Mouse (Mus musculus) fibroblast of lung, adult 2 months (primary cell): ENCODE measurements around the gene Lekr1.

Experiments used
- DNase-seq: peaks from one replicate; pipeline ENCODE4 v3.0.0-alpha.2; 2011; ENCODE audit warnings: low read depth

Lekr1 gene

GRCm38 (mm10) chr3:65656902-65657660 is 8.9 kb upstream of the Lekr1 start:
- no peak for DNase-seq

DNA sequence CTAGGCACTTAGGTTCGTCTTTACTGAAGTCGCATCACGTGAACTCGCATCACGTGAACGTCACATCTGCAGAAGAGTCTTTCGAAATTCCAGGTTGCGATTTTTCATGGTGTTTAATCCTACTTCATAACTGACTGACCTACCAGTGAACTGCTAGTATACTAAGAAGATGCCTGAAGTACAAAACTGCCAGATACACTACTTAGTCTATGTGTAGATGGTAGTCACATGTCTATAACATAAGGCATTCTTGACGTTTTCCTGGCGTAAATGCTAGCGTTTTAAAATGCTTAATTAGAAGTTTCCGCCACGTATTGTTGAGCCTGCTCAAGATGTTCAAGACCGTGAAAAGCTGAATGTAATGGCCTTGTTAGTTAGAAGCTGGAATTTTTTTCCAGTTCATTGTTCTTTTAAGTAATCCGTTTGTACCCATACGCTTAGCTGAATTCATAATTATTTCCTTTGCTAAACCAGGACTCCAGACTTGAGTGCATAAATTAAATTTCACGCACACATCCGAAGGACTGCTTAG is 7.9 kb upstream of the Lekr1 start:
- no peak for DNase-seq

DNA sequence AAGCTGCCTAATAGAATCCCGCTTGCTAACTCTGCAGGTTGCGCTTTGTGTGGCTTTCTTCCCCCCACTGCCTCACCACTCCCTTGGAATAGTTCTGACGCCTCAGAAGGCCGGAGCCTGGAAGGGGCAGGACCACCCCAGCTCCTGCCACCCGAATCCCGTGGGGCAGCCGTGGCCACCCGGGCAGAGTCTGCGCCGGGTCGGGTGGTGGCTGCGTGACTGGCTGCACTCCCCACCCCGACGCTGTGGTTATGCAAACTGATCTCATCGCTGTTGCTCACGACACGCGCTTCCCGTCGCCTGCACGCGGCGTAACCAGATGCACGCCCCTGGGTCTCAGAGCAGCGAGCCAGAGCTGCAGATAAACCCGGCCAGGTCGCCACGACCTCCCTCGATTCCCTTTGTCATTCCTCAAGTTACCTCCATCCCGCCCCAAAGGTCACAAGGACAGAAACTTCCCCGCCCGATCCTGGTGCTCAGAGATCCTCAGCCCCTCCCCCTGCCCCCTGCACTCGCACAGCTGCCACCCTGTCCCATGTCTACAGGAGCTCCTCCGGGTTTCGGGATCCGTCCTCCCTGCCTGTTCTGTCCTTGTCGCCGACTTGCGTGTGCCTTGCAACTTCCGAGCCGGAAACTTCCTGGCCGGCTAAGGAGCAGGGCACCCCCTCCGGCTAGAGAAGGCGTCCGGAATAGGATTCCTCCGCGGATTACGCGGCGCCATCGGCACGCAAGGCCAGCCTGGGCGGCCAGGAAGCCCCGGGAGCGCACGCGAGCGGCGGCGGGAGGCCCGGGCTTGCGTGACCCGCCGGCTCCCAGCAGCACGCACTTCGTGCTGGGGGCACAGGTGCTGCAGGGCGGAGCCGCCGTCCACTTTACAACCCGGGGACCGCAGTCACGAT is 7.1 kb upstream of the Lekr1 start:
- DNase-seq = no peak

- DNase-seq = no peak
These were observed 6.5 kb upstream of the Lekr1 start for GRCm38 (mm10) chr3:65659620-65659932.

DNA sequence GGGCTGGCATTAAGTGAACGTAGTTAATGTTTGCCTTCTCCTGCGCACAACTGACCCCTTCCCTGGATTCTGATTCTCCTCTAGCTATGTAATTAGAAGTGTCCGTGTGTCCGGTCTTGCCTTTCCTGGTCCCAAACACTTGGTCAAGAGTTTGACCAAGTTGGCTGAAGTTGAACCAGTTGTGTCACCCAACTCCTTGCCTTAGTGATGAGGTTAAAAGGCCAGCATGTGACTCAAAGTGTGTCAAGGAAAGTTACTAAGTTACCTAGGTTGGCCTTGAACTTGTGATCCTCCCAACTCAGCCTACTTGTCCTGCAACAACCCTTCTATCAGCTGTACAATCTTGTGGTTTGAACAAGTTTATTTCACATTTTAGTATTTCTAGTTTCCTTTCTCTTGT is 5.7 kb upstream of the Lekr1 start:
- no peak for DNase-seq

GRCm38 (mm10) chr3:65661731-65662130 is 4.3 kb upstream of the Lekr1 start:
- no peak for DNase-seq

- DNase-seq = peak; percentile 91
These were observed 2.9 kb upstream of the Lekr1 start for GRCm38 (mm10) chr3:65663176-65663575.

DNA sequence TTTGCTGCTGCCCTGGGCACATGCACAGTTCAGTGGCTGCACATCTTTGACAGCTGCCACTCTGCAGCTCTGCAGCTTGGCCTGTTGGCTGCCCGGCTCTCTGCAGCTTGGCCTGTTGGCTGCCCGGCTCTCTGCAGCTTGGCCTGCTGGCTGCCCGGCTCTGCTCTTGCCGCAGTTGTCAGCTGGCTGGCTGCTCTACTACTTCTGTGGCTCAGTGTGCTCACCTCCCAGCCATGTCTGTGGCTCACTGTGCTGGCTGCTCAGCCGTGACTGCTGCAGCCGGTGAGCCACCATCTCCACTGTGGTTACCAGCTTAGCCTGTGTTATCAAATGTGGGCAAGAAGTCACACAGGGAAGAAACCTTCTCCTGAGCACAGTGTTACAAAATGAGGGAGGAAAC is 4.2 kb downstream of the Lekr1 start:
- DNase-seq = peak; percentile 47

- no peak for DNase-seq
These were observed 7.7 kb downstream of the Lekr1 start for GRCm38 (mm10) chr3:65673725-65674124.

DNA sequence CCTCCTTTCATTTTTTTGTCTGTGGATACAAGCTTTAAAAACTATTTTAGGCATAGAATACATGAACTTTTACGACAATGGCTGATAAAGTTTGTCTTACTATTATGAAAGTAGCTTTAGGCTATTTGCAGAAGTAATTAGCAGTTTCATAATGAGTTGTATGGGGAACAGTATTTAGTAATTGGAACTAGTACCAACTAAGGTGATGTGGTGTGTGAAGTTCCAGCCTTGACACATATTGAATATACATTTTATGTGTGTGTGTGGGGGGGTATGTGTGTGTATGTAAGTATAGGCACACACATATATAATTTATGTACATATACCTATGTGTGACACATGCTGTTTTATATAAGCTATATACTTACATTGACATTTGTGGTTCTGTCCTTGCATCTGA is 14.6 kb downstream of the Lekr1 start:
- DNase-seq = no peak

DNA sequence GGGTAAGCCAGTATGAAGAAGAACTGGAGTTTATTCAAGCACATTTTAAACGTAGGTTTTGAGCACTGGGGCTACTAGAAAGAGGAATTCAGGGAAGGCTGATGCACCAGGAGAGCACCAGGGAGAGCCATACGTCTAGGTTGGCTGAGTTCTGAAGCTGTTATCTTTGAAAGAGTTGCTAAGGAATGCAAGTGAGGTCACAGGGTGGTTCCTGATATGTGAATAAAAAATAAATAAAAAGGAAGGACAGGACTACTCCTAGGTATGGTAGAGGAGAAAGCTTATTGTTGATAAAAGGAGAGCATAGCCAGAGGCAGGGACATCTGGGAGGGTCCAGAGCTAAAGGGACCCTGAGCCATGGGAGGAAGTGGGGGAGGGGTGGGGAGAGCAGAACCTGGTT is 23.7 kb downstream of the Lekr1 start:
- no peak for DNase-seq

- DNase-seq = no peak
These were observed 24.8 kb downstream of the Lekr1 start for GRCm38 (mm10) chr3:65690850-65691249.

- DNase-seq = no peak
These were observed 33.7 kb downstream of the Lekr1 start for GRCm38 (mm10) chr3:65699704-65700103.

DNA sequence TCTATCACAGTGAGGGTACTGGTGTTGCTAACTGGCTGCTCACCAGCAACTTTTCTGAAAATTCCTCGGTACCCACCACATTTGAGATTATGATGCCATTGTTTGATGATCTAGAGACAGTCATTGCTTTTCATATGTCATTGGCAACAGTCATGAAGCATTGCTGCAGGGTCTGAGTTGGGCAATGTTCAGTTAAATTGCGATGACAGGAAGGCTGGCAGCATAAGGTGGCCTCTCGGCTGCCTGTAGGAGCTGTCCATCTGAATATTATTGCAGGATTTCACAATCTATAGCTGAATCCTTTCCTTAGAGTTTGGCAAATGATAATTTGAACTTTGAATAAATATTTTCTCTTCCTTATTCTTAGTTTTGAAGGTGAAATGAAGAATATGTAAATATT is 48.3 kb downstream of the Lekr1 start:
- no peak for DNase-seq

GRCm38 (mm10) chr3:65717406-65717805 is 51.4 kb downstream of the Lekr1 start:
- no peak for DNase-seq

DNA sequence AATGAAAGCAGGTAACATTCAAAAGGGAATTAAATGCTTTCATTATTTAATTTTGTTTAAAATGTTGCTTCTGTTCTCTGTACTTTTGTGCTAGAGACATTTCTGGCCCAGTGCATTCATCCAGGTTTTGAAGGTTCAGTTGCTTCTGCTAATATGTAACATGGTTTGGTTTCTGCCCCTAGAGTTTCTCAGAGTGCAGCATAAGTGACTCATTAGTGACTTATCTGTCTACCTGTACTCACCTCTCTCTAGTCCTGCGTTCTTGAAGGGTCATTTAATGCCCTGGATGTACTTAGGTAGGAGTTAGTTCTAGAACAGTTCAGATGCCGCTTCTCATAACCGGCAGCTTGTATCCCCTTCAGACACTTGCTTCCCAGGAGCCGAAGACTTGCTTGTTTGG is 56.9 kb downstream of the Lekr1 start:
- no peak for DNase-seq

GRCm38 (mm10) chr3:65723664-65724063 is 57.6 kb downstream of the Lekr1 start:
- DNase-seq = no peak

DNA sequence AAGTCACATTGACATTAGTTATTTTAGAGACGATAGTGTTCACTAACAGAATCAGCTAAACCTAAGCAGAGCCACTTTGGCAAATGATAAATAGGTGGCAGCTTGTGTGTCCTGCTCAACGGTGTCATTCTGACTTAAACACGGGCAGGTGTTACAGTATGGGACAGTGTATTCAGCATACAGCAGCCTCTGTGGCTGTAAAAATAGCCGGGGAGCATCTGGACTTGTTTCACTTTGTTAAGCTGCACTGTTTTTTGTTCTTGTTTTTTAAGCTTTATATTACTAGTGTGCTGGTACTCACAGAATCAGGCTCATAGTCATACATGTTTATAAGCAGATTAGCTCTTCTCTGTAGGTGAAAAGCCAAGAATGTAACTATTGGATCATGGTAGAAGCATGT is 71.8 kb downstream of the Lekr1 start:
- no peak for DNase-seq

DNA sequence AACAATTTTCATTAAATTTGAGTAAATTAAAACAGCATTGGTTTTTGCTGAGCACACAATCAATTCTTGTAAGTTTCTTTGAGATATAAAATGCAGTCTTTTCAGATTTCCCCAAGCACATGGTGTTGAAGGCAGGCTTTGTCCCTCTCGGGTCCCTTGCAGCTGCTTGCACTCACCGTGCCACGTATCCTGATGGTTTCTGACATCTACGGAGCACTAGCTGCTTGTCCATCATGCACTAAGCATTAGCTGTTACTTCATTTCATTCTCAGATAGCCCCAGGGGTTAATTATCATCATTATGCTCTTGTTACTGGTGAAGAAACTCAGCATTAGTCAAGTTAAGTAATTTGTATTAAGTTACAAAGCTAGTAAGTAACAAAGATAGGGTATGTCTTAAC is 78.9 kb downstream of the Lekr1 start:
- no peak for DNase-seq

GRCm38 (mm10) chr3:65764511-65765508 is 98.8 kb downstream of the Lekr1 start:
- no peak for DNase-seq

- no peak for DNase-seq
These were observed 100.4 kb downstream of the Lekr1 start for GRCm38 (mm10) chr3:65766387-65766786.
